Mouse (Mus musculus) forebrain, embryonic 15.5 days (tissue): ENCODE results near the gene Olfr592. TPM values are rescaled to one million over a fixed set of nuclear protein-coding genes. Genes with fewer than 3 reads are reported as not detected.
"Not testable (repeated sequence)": the region's sequence is repeated elsewhere in the genome, so short reads cannot be mapped to it uniquely, and the experiment has no call there.

Experiments used
- ATAC-seq: fragments of 200-750 bp; cut with Nextera tagmentation; replicated peaks from 2 replicates; pipeline ENCODE4 v1.8.0; 2017; ENCODE audit warnings: mild to moderate bottlenecking, moderate TSS enrichment, moderate library complexity
- H3K27ac ChIP-seq: fragments of 300-500 bp; sonication (generic); replicated peaks from 2 replicates; pipeline ENCODE4 v1.5.1; 2015; ENCODE audit warnings: mild to moderate bottlenecking, inconsistent platforms
- H3K27me3 ChIP-seq: fragments of 300-500 bp; sonication (generic); 2 replicates; pipeline ENCODE4 v1.6.1; 2015; ENCODE audit warnings: inconsistent platforms
- H3K36me3 ChIP-seq: fragments of 300-500 bp; sonication (generic); 2 replicates; pipeline ENCODE4 v1.6.1; 2015; ENCODE audit warnings: mild to moderate bottlenecking, inconsistent platforms
- H3K4me1 ChIP-seq: fragments of 300-500 bp; sonication (generic); 2 replicates; pipeline ENCODE4 v1.6.1; 2015; ENCODE audit warnings: inconsistent platforms
- H3K4me2 ChIP-seq: fragments of 300-500 bp; sonication (generic); replicated peaks from 2 replicates; pipeline ENCODE4 v1.6.1; 2015; ENCODE audit warnings: mild to moderate bottlenecking, inconsistent platforms
- H3K4me3 ChIP-seq: fragments of 300-500 bp; sonication (generic); 2 replicates; pipeline ENCODE4 v1.5.1; 2015; ENCODE audit warnings: mild to moderate bottlenecking, inconsistent platforms
- H3K9ac ChIP-seq: fragments of 300-500 bp; sonication (generic); replicated peaks from 2 replicates; pipeline ENCODE4 v1.6.1; 2015; ENCODE audit warnings: mild to moderate bottlenecking, inconsistent platforms
- H3K9me3 ChIP-seq: fragments of 300-500 bp; sonication (generic); 2 replicates; pipeline ENCODE4 v1.6.1; 2016; ENCODE audit warnings: inconsistent platforms
- WGBS: fragments of 180-500 bp; shearing (Covaris S2); methylation state at CpG from one replicate; pipeline ENCODE4 v1.1.7; 2015; ENCODE audit warnings: mixed read lengths; 5-methylcytosine and 5-hydroxymethylcytosine counted together
- polyA plus RNA-seq: library from polyadenylated mRNA; unstranded; fragments of >200 nt; fragmentation: Nextera tagmentation; extraction: Ambion mirVana; gene quantifications from 2 replicates; pipeline ENCODE4 v1.2.1, GENCODE M21; 2015

The Olfr592 gene
- not detected in 2 replicates for polyA plus RNA-seq

- 81% methylated on average over 1 of the region's 1 CpGs for WGBS
- H3K4me2 ChIP-seq, ATAC-seq, H3K9me3 ChIP-seq, H3K4me3 ChIP-seq, H3K27ac ChIP-seq, H3K36me3 ChIP-seq, H3K27me3 ChIP-seq, H3K9ac ChIP-seq, H3K4me1 ChIP-seq: not testable (repeated sequence)
These were observed at the start of gene Olfr592 for GRCm38 (mm10) chr7:103184503-103184902. Gene Olfr592, plus strand, starts transcription at chr7:103184803.

DNA sequence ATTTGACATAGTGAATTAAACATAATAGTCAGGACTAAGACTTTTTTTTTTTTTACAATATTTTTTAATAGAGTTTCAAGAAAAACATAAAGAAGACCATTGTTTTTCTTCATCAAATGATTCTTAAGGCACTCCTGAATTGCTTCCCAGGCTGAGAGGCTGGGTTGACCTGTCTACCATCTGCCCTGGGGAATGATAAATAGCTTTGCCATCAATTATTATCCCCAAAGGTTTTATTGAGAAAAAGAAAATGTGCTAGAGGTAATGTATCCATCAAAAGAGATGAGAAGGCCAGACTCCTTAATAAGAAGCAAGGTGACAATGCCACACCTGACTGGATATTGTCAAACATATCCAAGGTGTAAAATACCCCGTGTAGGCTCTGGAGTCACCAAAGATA lies 44.0 kb upstream of the Olfr592 start, which contains the start of gene Olfr588-ps1:
TSS of gene Olfr588-ps1 (plus strand) at position 301 of the 400 bp plus-strand sequence.
- H3K4me3 ChIP-seq, result no peak within 1 kb of the TSS
- H3K27ac ChIP-seq, result no peak within 1 kb of the TSS
- no peak within 1 kb of the TSS for H3K4me2 ChIP-seq
- no peak within 1 kb of the TSS for H3K9ac ChIP-seq
- no peaks in the 10 kb centered on the region for H3K9me3 ChIP-seq
- H3K4me1 ChIP-seq, result no peaks in the 10 kb centered on the region
- no peak for ATAC-seq
- WGBS, result 83% methylated on average over 1 of the region's 1 CpGs
- no peaks in the 10 kb centered on the region for H3K36me3 ChIP-seq
- no peaks in the 10 kb centered on the region for H3K27me3 ChIP-seq

DNA sequence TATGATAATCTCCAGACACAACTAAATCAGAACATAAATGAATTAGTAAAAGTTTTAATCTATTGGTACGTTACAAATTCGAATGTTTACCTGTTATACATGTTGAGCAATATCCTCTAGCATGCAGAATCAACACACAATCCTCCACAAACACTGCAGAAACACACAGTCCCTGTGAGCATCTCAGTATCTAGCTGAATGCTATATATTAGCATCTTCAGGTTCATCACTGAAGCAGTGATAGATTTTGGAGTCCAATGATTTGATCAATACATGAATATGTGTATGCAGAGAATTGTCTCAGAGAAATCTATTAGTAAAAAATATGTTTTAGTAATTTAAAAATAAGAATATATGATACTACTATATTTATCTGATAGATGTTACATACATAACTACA lies 28.3 kb upstream of the Olfr592 start, which contains the start of gene Olfr589:
TSS of gene Olfr589 (minus strand) at position 101 of the 400 bp plus-strand sequence.
- no peak for ATAC-seq
- Histone ChIP-seq H3K4me2 (no peak within 1 kb of the TSS), H3K4me3 (no peak within 1 kb of the TSS), H3K9ac (no peak within 1 kb of the TSS), H3K36me3 (no peaks in the 10 kb centered on the region), H3K4me1 (no peaks in the 10 kb centered on the region), H3K27ac (no peak within 1 kb of the TSS), H3K27me3 (no peaks in the 10 kb centered on the region), H3K9me3 (no peaks in the 10 kb centered on the region)
- WGBS, result 66% methylated on average over 2 of the region's 2 CpGs

DNA sequence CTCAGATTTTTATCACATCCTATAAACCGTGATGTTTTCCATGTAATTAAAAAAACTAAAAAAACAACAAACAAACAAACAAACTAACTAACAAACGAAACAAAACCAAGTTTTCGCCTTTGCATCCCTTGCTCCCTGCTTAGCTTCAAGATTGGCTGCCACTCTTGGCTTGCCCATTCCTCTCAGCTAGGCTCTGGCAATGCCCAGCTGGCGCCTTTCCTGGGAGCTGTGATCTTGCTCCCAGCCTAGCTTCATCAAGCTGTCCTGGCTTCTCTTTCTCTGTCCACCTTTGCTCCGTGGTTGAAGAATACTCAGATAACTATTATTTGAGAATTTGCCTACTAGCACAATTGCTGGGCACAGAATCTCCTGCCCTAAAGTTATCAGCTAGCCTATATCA lies 14.9 kb upstream of the Olfr592 start:
- WGBS, result 80% methylated on average over 5 of the region's 5 CpGs
- H3K9me3 ChIP-seq, result no peaks in the 10 kb centered on the region
- H3K36me3 ChIP-seq, result no peaks in the 10 kb centered on the region
- H3K4me1 ChIP-seq, result no peaks in the 10 kb centered on the region
- no peak overlapping the region for H3K4me3 ChIP-seq
- no peaks in the 10 kb centered on the region for H3K27me3 ChIP-seq
- no peak overlapping the region for H3K4me2 ChIP-seq
- no peak overlapping the region for H3K9ac ChIP-seq
- H3K27ac ChIP-seq, result no peak overlapping the region
- ATAC-seq, result no peak

- no peak within 1 kb of the TSS for H3K4me2 ChIP-seq
- ATAC-seq, result no peak
- H3K9ac ChIP-seq, result no peak within 1 kb of the TSS
- no peak within 1 kb of the TSS for H3K27ac ChIP-seq
- no peak within 1 kb of the TSS for H3K4me3 ChIP-seq
- no peaks in the 10 kb centered on the region for H3K36me3 ChIP-seq
- WGBS, result 76% methylated on average over 1 of the region's 1 CpGs
- H3K4me1 ChIP-seq, result no peaks in the 10 kb centered on the region
- H3K27me3 ChIP-seq, result no peaks in the 10 kb centered on the region
- H3K9me3 ChIP-seq, result 0 out of 2 replicates have a peak, but pooled peaks cover 4% of the 10 kb centered on the region
These were observed 6.4 kb upstream of the Olfr592 start, which contains the start of gene Olfr591 for GRCm38 (mm10) chr7:103178240-103178639. Gene Olfr591, minus strand, starts transcription at chr7:103178340.

DNA sequence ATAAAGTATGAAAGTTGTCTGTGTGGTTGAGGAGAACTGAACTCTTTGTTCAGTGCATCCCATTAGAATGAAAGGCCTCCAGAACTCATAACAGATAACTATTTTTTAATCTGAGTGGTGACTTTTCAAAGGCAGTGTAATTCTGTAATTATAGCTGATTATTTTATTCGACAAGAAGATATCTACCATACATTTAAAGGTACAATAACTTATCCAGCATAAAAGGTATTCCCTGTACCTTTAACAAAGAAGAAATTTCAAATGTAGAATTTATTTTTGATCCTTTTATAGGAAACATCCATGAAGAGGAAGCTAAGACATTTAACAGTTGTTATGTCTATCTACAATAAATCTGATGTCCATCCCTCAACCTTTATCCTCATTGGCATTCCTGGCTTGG lies 27.0 kb downstream of the Olfr592 start, which contains the start of gene Olfr593:
TSS of gene Olfr593 (plus strand) at position 301 of the 400 bp plus-strand sequence.
- H3K9me3 ChIP-seq, result no peaks in the 10 kb centered on the region
- no peak within 1 kb of the TSS for H3K4me2 ChIP-seq
- no peak within 1 kb of the TSS for H3K27ac ChIP-seq
- H3K27me3 ChIP-seq, result no peaks in the 10 kb centered on the region
- no peak within 1 kb of the TSS for H3K9ac ChIP-seq
- no peaks in the 10 kb centered on the region for H3K4me1 ChIP-seq
- H3K4me3 ChIP-seq, result no peak within 1 kb of the TSS
- WGBS, result 71% methylated on average over 1 of the region's 1 CpGs
- no peak for ATAC-seq
- H3K36me3 ChIP-seq, result no peaks in the 10 kb centered on the region

- not testable (repeated sequence) for ATAC-seq, H3K4me3 ChIP-seq, H3K9ac ChIP-seq, H3K4me2 ChIP-seq, H3K36me3 ChIP-seq, H3K4me1 ChIP-seq, H3K27me3 ChIP-seq, H3K9me3 ChIP-seq, H3K27ac ChIP-seq
- 87% methylated on average over 5 of the region's 5 CpGs for WGBS
These were observed 27.4 kb downstream of the Olfr592 start for GRCm38 (mm10) chr7:103212050-103212449.

DNA sequence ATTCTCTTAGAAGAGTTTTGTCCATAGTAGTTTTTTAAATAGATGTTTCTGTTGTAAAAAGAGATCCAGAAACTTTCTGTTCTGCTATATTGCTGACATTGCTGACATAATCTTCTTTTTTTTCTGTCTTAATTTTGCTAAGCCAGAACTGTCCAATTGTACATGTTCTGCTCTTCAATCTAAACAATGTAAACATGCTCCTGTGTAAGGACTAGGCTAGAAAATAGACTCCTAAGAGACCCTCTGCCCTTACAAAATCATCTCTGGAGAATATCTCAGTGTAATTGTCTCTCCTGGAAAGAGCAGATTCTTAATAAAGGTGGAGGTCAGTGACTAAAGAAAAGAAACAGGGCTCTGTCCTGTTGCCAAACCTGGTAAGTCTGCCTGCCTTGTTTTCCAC lies 32.1 kb downstream of the Olfr592 start, which contains the start of gene Olfr594:
TSS of gene Olfr594 (plus strand) at position 301 of the 400 bp plus-strand sequence.
- Histone ChIP-seq H3K4me2 (no peak within 1 kb of the TSS), H3K9me3 (no peaks in the 10 kb centered on the region), H3K4me1 (no peaks in the 10 kb centered on the region), H3K27ac (no peak within 1 kb of the TSS), H3K4me3 (no peak within 1 kb of the TSS), H3K27me3 (no peaks in the 10 kb centered on the region), H3K9ac (no peak within 1 kb of the TSS), H3K36me3 (no peaks in the 10 kb centered on the region)
- no peak for ATAC-seq

Other genes starting within 250 kb of the Olfr592 start
- gene Olfr573-ps1, start 242.2 kb upstream of the Olfr592 start, polyA plus RNA-seq, result not detected in 2 replicates
- gene Olfr574, start 236.3 kb upstream of the Olfr592 start, polyA plus RNA-seq, result not detected in 2 replicates
- gene Olfr575, start 226.0 kb upstream of the Olfr592 start, polyA plus RNA-seq, result not detected in 2 replicates
- gene Olfr576, start 222.1 kb upstream of the Olfr592 start, polyA plus RNA-seq, result not detected in 2 replicates
- gene Olfr577, start 208.9 kb upstream of the Olfr592 start, polyA plus RNA-seq, result not detected in 2 replicates
- not detected in 2 replicates for gene Olfr578, start 195.5 kb upstream of the Olfr592 start, polyA plus RNA-seq
- gene Olfr582, start 146.8 kb upstream of the Olfr592 start, polyA plus RNA-seq, result not detected in 2 replicates
- not detected in 2 replicates for gene Olfr583, start 133.5 kb upstream of the Olfr592 start, polyA plus RNA-seq
- gene Olfr584, start 102.9 kb upstream of the Olfr592 start, polyA plus RNA-seq, result not detected in 2 replicates
- gene Olfr585, start 87.1 kb upstream of the Olfr592 start, polyA plus RNA-seq, result not detected in 2 replicates
- not detected in 2 replicates for gene Olfr586, start 59.2 kb upstream of the Olfr592 start, polyA plus RNA-seq
- gene Olfr588-ps1, start 43.9 kb upstream of the Olfr592 start, polyA plus RNA-seq, result not detected in 2 replicates
- not detected in 2 replicates for gene Olfr589, start 28.4 kb upstream of the Olfr592 start, polyA plus RNA-seq
- gene Olfr591, start 6.5 kb upstream of the Olfr592 start, polyA plus RNA-seq, result not detected in 2 replicates
- gene Olfr593, start 27.1 kb downstream of the Olfr592 start, polyA plus RNA-seq, result not detected in 2 replicates
- gene Olfr594, start 32.2 kb downstream of the Olfr592 start, polyA plus RNA-seq, result not detected in 2 replicates
- gene Usp17ld, start 67.7 kb downstream of the Olfr592 start, polyA plus RNA-seq, result not detected in 2 replicates
- not detected in 2 replicates for gene Olfr596, start 120.8 kb downstream of the Olfr592 start, polyA plus RNA-seq
- not detected in 2 replicates for gene Olfr597, start 131.5 kb downstream of the Olfr592 start, polyA plus RNA-seq
- not detected in 2 replicates for gene Olfr598, start 138.8 kb downstream of the Olfr592 start, polyA plus RNA-seq
- gene Olfr599, start 151.1 kb downstream of the Olfr592 start, polyA plus RNA-seq, result not detected in 2 replicates
- not detected in 2 replicates for gene Olfr600, start 164.9 kb downstream of the Olfr592 start, polyA plus RNA-seq
- gene Olfr601, start 177.9 kb downstream of the Olfr592 start, polyA plus RNA-seq, result not detected in 2 replicates
- not detected in 2 replicates for gene Olfr603, start 201.4 kb downstream of the Olfr592 start, polyA plus RNA-seq
- gene Usp17lc, start 230.3 kb downstream of the Olfr592 start, polyA plus RNA-seq, result not detected in 2 replicates